Mouse (Mus musculus) thymus, postnatal 4 days (tissue): ENCODE data around the gene Pkdcc.

Source experiments
- DNase-seq: peaks from one replicate; pipeline ENCODE4 v3.0.0; 2021

Gene Pkdcc

DNA sequence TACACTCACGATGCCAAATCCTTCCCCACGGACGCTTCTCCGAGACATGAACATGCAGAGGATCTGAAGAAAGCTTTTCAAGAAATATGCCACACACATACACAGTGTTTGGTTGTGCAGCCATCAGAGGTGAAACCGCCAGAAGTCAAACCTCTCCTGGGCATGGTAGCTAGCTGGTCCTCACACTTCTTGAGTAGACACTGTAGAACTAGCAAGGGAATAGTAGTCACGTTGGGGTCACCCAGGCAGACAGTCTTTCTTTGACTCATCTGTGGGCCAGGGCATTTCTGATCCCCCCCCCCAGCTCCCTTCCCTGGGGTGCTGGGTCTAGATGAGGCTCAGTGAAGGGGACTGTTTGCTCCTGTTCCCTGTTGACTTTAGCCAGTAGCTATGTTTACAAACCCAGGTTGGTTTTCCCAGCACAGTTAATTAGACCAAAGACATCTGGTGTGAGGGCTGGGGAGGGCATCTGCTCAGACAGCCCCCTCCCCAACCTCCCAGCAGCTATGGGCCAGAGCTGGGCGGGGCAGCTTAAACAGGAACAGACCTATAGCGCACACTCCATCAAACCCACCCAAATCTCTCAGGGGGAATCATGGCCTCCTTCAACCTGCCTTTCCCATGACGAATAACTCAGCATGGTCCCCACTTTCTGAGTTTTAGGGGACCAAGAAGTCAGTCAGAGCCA lies 1.7 kb upstream of the Pkdcc start:
- no peak for DNase-seq

DNA sequence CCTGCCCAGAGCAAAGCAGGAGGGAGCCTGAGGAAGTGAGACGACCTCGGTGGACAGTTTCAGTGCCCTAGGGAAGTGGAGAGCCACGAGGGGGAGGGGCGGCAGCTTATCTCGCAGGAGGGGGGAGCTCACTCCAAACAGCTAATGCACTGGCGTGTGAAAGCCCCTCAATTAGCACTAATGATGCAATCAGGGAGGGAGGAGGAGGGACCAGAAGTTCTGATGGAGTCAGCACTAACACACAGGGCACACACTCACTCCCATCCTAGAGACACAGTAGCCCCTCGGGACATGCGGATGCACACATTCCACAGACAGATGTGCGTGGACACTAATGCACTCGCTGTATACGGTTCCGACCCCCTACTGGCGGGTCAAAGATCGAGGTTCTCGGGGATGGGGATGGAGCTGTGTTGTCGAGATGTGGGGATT lies 915 bp upstream of the Pkdcc start:
- peak; percentile 35 for DNase-seq

DNA sequence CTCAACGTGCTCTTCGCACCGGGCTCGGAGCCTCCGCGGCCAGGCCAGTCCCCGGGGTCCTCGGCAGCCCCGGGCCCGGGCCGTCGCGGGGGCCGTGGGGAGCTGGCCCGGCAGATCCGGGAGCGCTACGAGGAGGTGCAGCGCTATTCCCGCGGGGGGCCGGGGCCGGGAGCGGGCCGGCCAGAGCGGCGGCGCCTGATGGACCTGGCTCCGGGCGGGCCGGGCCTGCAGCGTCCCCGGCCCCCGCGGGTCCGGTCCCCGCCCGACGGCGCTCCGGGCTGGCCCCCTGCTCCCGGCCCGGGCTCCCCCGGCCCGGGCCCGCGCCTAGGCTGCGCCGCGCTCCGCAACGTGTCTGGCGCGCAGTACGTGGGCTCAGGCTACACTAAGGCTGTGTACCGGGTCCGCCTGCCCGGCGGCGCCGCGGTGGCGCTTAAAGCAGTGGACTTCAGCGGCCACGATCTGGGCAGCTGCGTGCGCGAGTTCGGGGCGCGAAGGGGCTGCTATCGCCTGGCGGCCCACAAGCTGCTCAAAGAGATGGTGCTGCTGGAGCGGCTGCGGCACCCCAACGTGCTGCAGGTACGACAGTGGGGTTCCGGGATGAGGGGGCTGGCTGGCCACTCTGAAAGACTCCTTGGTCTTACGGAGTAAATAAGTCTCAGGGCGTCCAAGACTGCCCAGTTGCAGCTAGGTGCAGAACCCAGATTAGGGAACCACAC lies 595 bp downstream of the Pkdcc start:
- peak; percentile 35 for DNase-seq

DNA sequence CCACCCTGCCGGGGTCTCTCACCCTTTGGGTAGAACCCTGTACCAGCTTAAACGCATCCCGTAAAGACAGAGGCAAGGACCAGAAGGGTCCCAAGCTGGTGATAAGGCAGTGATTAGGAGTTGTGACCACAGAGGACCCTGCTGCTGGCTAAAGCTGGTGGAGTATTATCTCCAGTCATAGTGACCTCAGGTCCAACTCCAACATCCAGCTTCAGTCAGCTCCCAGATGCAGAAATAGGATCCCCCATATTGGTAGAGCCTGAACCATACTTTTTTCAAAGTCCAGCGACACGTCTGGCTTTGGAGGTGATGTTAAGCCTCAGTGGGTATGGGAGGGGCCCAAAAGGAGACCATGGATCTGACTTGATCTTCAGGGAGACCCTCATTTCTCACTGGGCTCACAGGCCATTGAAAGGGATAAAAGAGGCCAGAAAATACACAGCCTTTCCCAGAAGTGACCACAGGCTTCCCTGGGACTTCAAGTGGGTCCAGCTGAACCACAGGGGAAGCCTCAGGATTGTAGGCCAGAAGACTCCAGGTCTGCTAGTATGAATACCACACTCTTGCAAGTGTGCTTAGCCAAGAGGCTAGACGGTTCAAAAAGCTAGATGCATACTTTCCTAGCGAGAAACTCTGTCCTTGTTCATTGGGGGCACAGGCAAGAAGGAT lies 1.3 kb downstream of the Pkdcc start:
- no peak for DNase-seq

DNA sequence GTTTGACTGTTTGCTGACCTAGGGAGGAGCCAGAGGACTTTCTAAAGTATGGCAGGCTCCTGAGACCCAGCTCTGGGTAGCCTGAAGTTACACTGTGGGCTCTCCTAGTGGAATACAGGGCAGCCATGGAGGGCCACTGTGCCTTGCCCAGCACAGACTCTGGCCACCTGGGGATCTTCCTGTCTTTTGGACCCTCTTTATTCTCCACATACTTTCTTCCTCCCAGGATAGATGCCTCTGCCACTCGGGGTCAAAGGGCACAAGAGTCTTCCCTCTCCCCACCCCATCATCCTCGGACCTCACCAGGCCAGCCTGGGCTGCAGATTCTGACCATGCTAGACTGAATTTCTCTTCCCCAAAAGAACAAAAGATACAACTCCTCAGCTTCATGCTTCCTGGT lies 3.1 kb downstream of the Pkdcc start:
- no peak for DNase-seq

DNA sequence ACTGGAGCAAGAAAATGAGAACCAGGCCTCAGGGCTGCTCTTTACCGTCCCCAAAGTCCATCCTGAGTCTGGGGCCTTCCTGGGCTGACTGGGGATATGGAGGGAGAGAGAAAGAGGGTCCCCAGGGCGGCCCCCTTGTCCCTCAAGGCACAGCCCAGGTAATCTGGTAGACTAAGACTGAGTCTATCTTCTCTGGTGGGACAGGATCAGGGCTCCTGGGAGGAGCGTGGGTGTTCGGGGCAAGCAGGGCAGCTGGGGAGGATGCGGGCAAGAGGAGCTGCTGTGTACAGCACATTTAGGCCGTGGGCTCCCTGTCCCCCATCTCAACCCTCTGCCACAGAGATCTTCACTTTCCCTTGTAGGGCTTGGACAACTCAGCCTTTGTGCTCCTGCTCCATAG lies 3.6 kb downstream of the Pkdcc start:
- DNase-seq = no peak

DNA sequence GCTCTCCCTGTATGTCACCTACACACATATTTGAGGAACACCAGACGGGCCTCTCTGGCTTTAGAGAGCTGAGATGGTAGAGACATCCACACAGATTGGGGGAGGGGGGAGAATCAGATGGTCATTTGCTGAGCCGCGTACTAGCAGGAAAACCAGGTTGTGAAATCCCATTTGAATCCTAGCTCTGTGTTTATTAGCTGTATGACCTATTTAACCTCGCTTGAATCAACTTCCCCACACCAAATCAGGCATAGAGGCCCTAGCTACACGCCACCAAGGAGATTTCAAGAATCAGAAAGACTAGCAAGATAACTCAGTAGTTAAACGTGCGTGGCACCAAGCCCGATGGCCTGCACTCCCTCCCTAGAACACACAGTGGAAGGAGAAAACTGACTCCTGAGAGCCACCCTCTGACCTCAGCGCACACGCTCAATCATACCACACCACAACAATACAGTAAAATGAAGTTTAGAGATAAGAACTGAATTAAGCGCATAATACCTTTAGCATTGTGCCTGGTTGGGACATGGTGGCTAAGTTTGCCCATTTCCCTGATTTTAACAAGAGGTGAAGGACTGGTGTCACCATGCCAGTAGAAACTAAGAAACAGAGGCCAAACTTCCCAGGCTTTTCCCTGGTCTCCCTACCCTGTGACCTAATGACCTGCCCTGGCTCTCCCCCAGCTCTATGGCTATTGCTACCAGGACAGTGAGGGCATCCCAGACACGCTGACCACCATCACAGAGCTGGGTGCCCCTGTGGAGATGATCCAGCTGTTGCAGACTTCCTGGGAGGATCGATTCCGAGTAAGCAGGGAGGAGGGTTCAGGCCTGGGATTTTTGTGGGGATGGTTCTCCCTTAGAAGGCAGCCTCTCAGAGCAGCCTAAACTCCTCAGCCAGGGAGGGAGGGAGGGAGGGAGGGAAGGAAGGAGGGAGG lies 4.5 kb downstream of the Pkdcc start:
- no peak for DNase-seq

DNA sequence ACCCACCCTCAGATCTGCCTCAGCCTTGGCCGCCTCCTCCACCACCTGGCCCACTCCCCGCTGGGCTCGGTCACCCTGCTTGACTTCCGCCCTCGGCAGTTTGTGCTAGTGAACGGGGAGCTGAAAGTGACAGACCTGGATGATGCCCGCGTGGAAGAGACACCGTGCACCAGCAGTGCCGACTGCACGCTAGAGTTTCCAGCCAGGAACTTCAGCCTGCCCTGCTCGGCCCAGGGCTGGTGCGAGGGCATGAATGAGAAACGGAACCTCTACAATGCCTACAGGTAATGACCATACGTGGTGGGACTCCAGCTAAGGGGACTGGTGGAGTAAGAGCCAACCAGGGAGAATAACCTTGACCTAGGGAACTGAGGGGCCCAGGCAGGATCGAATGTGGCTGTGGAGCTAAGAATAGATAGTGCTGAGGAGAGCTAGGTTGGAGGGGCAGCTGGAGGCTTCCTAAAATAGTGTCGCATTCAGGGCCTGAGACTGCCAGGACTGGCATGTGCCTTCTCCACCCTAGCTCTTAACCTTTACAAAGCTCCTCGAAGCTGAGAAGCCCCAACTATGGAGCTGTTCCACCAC lies 6.0 kb downstream of the Pkdcc start:
- DNase-seq = no peak

DNA sequence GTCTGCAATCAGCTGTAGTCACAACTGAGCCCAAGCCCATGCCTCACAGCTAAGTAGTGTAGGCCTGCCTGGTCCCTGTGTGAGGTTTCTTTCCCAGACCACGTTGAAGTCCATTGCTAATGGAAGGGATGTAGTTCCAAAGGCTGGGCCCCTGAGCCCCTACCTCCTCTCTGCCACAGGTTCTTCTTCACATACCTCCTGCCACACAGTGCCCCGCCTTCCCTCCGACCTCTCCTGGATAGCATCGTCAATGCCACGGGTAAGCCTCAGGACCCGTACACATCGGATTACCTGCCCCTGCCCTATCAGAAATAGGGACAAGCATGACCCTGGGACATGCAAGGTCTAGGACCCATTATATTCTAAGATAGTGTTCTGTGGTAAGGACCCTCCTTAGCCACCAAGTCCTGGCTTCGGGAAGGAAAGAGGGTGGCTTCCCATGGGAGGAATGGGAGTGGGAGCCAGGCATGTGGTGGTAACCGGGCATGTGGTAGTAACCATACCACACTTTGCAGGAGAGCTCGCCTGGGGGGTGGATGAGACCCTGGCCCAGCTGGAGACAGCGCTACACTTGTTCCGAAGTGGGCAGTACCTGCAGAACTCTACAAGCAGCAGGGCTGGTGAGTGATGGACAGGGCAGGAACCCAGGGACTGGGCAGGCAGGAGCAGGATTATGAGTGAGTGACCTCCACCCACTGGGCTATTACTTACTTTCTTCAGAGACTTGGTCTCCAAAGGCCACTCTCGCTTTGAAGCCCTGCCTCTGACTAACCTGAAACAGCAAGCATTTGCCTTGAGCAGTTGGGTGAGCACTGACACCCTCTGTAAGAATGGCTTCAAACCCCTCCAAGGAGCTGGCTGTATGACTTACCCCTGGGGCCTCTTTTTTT lies 6.8 kb downstream of the Pkdcc start:
- no peak for DNase-seq

DNA sequence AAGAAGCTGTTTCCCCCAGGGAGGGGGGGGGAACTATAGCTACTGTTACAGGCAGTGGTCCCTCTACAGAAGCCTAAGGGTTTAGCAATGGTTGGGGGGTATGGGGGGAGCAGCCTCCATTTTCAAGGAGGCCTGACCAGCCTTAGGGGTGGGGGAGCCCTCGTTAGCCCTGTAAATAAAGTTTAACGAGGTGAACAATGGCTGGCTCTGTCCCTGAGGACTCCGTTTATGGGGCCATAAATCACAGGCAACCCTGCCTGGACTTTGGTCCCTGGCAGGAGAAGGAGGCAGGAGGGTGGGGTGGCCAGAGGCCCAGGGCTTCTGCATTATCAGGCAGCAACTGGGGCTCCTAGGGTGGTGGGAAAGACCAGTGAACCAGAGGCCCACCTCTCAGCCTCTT lies 7.6 kb downstream of the Pkdcc start:
- DNase-seq = no peak

DNA sequence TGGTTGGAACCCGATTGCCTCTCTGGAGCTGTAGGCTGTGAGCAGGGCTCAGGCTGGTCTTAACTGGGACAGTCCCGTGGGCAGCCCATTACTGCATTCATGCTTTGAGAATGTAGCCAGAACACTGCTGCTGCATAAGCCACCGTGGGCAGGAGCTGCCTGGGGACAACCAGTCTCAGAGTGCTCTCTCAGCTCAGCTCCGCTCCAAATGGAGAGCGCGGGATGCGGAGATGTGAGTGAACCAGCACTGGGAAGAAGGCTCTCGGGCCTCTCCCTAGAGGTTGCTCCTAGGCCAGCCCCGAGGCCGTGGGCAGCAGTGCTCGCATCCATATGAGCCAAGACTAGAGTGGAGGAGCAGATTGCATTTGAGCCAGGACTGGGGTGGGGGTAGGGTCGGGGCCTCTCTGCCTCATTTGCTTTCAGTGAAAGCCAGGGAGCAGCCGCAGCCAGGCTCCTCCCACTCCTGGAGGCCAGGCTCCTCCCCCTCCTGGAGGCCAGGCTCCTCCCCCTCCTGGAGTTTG lies 9.4 kb downstream of the Pkdcc start:
- DNase-seq = no peak

DNA sequence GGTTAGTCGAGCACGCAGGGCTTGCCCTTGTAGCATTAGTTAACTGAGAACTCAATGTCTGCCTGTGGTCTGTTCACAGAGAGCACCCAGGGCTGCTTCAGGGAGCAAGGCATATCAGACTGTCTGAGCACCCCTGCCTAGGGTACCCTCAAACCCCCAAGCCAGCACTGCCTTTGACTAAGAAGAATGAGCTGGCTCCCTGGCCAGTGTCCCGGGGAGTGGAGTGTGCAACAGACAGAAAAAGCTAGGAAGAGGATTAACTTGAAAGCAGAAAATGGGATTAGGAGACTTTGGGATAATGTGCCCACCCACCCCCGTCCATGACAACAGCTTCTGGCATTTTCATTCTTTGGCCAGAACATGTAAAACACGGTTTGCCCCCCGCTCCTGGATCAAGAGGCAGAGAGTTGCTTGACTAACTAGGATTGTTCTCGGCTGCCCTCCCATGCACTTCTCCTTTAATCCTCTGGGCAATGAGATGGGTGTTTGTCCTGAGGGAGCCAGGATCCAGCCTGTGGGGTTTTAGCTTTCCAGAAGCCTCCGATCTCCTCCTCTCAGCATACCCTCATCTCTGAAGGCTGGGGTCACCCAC lies 11.4 kb downstream of the Pkdcc start:
- DNase-seq = no peak

DNA sequence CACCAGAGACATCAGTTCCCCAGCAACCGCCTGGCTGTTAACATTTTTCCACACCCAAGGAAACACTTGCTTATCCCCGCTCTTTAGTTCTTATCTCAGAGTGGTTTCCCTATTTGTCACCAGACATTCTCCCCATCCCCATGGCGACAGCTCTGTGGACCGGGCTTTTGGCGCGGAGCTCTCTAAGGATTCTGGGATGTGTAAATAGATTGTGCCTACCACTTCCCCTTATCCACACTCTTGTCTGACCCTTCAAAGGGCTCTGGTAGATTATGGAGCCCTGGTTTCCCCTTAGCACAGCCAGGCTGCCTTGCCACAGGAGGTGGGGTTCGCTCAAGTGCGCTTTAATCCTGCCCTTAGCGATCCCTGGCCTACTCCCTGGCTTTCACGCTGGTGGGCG lies 16.3 kb downstream of the Pkdcc start:
- DNase-seq = no peak

DNA sequence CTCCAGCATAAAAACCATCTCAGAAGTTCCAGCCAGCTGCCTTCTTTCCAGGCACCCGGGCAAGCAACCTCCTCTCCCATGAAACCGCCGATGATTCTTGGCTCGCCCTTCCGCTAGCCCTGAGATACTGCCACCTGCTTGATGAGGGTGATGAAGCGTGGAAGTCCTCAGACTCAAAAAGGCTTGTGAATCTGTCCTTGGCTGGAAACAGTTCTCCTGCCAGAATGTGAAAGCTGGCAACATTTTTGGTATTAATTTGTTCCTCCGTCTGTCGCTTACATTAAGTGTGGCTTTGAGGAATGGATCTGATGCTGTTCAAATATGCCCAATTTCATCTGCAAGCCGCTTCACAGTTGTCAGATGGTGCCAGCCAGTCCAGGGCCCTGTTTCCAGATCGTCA lies 20.1 kb downstream of the Pkdcc start:
- DNase-seq = no peak

DNA sequence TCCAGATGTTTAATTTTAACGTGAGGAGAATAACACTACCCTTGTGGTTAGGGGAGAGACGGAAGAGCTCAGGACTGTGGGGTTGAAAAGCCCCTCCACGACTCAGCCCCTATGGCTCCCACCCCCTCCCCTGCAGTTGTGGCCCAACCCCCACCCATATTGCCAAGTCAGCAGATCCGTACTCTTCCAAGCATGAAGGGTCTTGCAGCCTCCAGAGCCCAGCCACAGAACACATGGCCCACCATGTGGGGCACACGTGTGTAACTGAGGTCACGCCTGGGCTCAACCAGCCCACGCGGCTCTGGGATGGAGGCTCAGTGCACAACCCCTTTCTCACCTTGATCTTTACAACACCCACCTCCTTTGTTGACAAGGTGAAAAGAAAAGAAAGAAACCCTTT lies 21.1 kb downstream of the Pkdcc start:
- no peak for DNase-seq

DNA sequence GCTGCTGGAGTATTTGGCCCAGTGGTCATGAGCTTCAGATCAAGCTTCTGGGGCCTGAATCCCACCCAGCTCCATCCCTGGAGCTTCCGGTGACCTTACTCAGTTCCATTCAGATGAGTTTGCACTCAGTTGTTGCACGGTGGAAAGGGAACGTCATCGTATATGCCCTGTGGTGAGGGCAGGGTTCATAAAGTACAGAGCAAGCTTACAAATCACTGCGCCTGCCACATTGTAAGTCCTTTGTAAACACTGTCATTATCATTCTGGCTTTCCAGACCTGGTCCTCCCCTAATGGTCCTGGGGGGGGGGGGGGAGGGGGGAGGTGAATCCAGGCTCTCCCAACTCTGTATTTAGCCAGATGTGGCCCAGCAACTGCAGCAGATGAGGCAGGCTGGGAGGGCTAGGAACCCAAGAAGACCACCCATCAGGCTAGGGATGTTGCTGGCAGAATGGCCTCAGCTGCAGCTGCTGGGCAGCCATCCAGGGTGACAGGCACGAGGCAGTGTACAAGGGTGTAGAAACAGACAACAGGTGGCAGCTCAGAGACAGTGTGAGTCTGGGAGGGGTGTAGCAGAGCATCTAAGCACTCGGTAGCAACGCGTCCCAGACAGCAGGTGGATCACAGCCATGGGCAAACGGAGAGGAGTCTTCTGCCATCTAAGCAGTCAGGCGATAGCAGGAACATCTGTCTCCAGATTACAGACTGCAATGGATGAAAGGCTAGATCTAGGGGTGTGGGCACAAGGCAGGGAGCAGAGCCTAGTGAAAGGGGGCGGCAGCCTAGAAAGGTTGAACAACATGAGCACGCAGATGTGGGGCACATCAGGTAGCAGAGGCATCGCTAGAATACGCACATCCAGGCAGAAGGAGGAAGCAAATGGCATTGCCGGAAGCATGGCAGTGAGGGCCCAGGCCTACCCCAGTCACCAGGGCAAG lies 23.3 kb downstream of the Pkdcc start:
- no peak for DNase-seq

DNA sequence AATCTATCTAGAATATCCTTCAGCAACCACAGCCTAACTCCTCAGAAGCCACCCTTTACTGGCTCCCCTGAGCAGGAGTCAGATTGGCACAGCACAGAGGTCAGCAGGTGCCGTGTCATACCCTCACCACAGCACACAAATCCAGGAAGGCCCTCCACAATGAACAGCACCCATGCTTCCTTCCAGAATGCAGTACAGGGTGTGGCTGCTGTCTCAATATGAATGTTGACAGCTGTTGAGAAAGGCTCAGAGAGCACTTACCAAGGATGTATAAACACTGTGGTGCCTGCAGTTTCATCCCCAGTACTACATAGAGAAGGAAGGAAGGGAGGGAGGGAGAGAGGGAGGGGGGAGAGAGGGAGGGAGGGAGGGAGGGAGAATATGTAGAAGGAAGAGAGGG lies 29.4 kb downstream of the Pkdcc start:
- no peak for DNase-seq

DNA sequence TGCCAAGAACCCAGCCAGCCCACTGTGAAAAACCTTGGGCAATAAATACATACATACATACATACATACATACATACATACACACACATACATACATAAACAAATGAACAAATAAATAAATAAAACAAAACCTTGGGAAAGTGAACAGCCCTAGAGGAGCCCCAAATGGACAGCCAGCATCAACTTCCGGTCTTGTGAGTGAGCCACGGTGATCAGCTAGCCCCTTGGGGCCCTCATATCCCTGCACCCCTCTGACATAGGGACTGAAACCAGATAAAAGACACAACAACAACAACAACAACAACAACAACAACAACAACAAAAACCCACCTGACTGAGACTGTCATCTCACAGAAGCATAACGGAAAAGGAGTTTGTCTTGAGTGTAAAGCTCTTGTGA lies 30.4 kb downstream of the Pkdcc start:
- DNase-seq = no peak

DNA sequence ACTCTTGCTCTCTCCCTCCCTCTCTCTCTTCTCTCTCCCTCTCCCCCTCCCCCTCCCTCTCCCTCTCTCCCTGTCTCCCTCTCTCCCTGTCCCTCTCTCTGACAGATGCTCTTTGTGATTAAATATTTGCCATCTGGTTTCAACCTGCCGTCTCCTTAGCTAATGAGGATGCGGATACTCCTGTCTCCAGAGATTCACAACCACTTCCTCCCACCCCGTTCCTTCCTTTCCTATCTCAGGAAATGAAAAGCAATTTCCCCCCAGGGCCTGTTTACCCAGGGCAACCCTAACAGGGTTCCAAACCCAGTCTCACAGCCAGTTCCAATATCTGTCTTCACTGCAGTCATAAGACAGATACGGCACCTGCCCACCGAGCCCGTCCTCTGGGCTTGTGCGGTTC lies 31.0 kb downstream of the Pkdcc start:
- DNase-seq = no peak

DNA sequence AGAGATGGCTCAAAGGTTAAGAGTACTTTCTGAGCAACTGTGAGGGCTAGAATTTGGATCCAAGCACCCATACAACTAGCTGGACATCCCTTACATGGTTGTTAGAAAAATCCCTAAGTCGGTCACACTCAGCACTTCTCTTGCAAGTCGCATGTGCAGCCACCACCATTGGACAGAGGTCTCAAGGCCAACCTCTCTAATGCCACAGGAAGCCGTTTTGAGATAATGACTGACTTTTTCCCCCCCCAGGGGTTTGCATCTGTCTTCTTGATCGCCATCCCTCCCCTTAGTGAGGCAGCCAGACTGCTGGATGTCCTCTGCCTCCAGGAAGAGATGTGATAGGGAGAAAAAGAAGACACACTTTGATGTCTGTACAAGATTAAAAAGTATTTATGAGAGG lies 32.1 kb downstream of the Pkdcc start:
- DNase-seq = no peak
